Mouse (Mus musculus): Measurements from ENCODE around the gene Tnnt2. TPM values are rescaled to one million over a fixed set of nuclear protein-coding genes. Genes with fewer than 3 reads are reported as not detected.
A peak's percentile ranks its signal among the peaks of the same experiment; 100 is the strongest.

The Tnnt2 gene
- 1.4 and 2.8 TPM in 2 replicates for polyA plus RNA-seq (2012; rRNA removed)

GRCm38 (mm10) chr1:135835716-135836483 lies at the start of gene Tnnt2:
Tnnt2 (plus strand) TSS chr1:135836354.
- H3K4me1 ChIP-seq (ENCODE audit: control insufficient read depth, insufficient read depth, low read length), result no peaks in the 10 kb centered on the region
- DNase-seq, result no peak
- no peak within 1 kb of the TSS for H3K27ac ChIP-seq (ENCODE audit: insufficient read depth, low read length)
- WGBS, result 48% methylated on average over 9 of the region's 9 CpGs
- H3K4me3 ChIP-seq (replicated peaks; ENCODE audit: insufficient read depth, low read depth, low read length), result no peak within 1 kb of the TSS
- TF ChIP-seq POLR2A (IDR thresholded peaks at IDR 0.05; ENCODE audit: borderline replicate concordance, insufficient read depth, low read length) (no peak), CTCF (IDR thresholded peaks at IDR 0.05; ENCODE audit: borderline replicate concordance, insufficient read depth, low read depth, low read length) (no peak)
- no peaks in the 10 kb centered on the region for H3K27me3 ChIP-seq (ENCODE audit: control insufficient read depth, insufficient read depth, low read length)

DNA sequence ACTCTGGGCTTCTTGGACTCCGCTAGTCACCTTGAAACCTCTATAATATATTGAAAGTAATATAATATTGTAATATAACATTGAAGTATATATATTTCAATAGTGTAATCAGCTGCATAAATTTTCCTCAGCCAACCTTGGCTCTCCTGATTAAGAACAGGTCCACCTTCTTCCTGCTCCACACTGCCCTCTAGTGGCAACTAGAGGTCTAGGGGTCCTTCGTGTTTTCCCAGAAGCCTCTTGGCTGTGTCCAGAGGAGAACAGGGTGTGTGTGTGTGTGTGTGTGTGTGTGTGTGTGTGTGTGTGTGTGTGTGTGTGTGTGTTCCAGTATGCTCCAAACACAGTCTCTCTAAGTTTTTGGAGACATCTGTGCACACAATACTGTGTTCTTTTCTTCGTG lies 48.4 kb upstream of the Tnnt2 start:
- no peak overlapping the region for H3K4me3 ChIP-seq (replicated peaks; ENCODE audit: insufficient read depth, low read depth, low read length)
- H3K4me1 ChIP-seq (ENCODE audit: control insufficient read depth, insufficient read depth, low read length), result no peaks in the 10 kb centered on the region
- H3K27ac ChIP-seq (ENCODE audit: insufficient read depth, low read length), result no peak overlapping the region
- peak; percentile 29 to 45 for DNase-seq
- peak; percentile 62; the same call in 1 of the 2 replicates for TF ChIP-seq CTCF (IDR thresholded peaks at IDR 0.05; ENCODE audit: borderline replicate concordance, insufficient read depth, low read depth, low read length)
- no peak for TF ChIP-seq POLR2A (IDR thresholded peaks at IDR 0.05; ENCODE audit: borderline replicate concordance, insufficient read depth, low read length)
- H3K27me3 ChIP-seq (ENCODE audit: control insufficient read depth, insufficient read depth, low read length), result no peaks in the 10 kb centered on the region
- WGBS, result 50% methylated on average over 3 of the region's 3 CpGs

DNA sequence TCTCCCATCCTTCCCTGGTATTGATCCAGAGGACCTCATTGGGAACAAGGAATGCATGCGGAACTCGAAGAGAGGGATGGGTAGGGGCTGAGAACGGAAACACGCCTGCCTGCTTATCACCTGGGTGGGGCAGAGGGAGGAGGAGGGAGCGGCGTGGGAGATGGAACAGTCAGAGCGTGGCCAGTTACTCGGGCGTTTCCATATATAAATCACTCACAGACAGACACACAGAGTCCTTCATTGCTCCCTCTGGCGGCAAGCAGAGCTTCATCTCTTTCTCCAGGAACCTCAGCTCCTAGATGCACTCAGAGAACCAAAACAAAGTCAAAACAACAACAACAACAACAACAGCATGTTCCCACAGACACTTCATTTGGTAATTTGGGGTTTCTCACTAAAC lies 47.4 kb upstream of the Tnnt2 start:
- Histone ChIP-seq H3K27me3 (ENCODE audit: control insufficient read depth, insufficient read depth, low read length) (no peaks in the 10 kb centered on the region), H3K4me1 (ENCODE audit: control insufficient read depth, insufficient read depth, low read length) (no peaks in the 10 kb centered on the region), H3K27ac (ENCODE audit: insufficient read depth, low read length) (no peak overlapping the region), H3K4me3 (replicated peaks; ENCODE audit: insufficient read depth, low read depth, low read length) (no peak overlapping the region)
- DNase-seq, result no peak
- TF ChIP-seq POLR2A (IDR thresholded peaks at IDR 0.05; ENCODE audit: borderline replicate concordance, insufficient read depth, low read length), result no peak
- no peak for TF ChIP-seq CTCF (IDR thresholded peaks at IDR 0.05; ENCODE audit: borderline replicate concordance, insufficient read depth, low read depth, low read length)
- 54% methylated on average over 10 of the region's 10 CpGs for WGBS

DNA sequence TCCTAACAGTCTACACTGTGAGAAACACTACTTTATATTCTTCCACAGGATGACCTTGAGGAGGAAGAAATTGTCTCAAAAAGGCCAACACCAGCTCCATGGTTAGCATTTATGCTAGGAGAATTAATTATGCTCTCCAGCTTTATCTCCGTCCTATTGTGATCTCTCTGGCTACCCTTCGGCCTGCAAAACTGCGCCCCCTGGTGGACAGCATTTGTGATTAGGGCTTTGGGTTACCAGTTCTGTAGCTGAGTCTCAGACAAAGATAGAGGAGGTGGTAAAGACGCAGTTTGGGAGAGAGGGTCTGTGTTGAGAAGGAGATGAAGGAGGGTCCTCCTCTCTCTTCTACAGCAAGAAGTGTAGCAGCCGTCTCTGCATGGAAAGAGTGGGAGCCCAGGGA lies 46.3 kb upstream of the Tnnt2 start:
- no peak overlapping the region for H3K4me3 ChIP-seq (replicated peaks; ENCODE audit: insufficient read depth, low read depth, low read length)
- peak; percentile 72 for TF ChIP-seq CTCF (IDR thresholded peaks at IDR 0.05; ENCODE audit: borderline replicate concordance, insufficient read depth, low read depth, low read length)
- TF ChIP-seq POLR2A (IDR thresholded peaks at IDR 0.05; ENCODE audit: borderline replicate concordance, insufficient read depth, low read length), result no peak
- H3K4me1 ChIP-seq (ENCODE audit: control insufficient read depth, insufficient read depth, low read length), result no peaks in the 10 kb centered on the region
- 13% methylated on average over 5 of the region's 5 CpGs for WGBS
- no peaks in the 10 kb centered on the region for H3K27me3 ChIP-seq (ENCODE audit: control insufficient read depth, insufficient read depth, low read length)
- peak; percentile 32 to 59 for DNase-seq
- no peak overlapping the region for H3K27ac ChIP-seq (ENCODE audit: insufficient read depth, low read length)

DNA sequence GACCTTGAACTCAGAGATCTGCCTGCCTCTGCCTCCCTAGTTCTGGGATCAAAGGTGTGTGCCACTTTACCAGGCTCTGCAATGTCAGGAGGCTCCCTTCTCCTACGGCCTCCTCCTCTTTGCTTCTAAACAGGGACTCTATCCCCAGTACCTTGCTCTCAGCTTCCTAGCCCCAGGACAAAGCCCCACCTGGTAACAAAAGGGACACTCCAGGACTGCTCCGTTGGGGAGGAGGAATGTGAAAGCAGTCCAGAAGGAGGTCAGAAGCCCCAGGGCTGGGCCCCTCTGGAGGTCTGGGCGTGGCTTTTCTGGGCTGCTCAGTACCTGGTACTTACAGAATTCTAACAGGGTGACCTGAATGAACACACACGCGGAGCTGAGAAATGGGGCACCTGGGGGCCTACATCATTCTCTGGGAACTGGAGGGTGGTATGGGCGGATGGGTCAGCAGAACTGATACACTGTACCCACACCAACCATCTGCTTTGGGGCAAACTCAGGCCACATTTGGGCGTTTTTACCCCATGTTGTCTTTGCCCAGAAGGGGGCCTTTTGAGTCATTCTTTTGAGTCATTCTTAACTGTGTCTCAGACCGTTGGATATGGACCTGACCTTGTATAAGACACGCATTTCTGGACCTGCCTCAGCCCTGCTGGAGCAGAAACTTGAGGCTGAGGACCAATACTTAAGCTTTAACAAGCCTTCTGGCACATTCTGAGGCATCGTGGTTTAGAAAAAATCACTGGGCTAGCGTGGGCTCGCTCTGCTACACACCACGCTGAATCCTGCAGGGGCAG lies 43.8 kb upstream of the Tnnt2 start:
- Histone ChIP-seq H3K27ac (ENCODE audit: insufficient read depth, low read length) (no peak overlapping the region), H3K4me3 (replicated peaks; ENCODE audit: insufficient read depth, low read depth, low read length) (no peak overlapping the region), H3K27me3 (ENCODE audit: control insufficient read depth, insufficient read depth, low read length) (no peaks in the 10 kb centered on the region), H3K4me1 (ENCODE audit: control insufficient read depth, insufficient read depth, low read length) (no peaks in the 10 kb centered on the region)
- no peak for DNase-seq
- WGBS, result 67% methylated on average over 13 of the region's 13 CpGs
- TF ChIP-seq CTCF (IDR thresholded peaks at IDR 0.05; ENCODE audit: borderline replicate concordance, insufficient read depth, low read depth, low read length) (no peak), POLR2A (IDR thresholded peaks at IDR 0.05; ENCODE audit: borderline replicate concordance, insufficient read depth, low read length) (no peak)

- H3K4me1 ChIP-seq (ENCODE audit: control insufficient read depth, insufficient read depth, low read length), result no peaks in the 10 kb centered on the region
- H3K4me3 ChIP-seq (replicated peaks; ENCODE audit: insufficient read depth, low read depth, low read length), result no peak overlapping the region
- H3K27me3 ChIP-seq (ENCODE audit: control insufficient read depth, insufficient read depth, low read length), result no peaks in the 10 kb centered on the region
- H3K27ac ChIP-seq (ENCODE audit: insufficient read depth, low read length), result no peak overlapping the region
- WGBS, result 29% methylated on average over 27 of the region's 27 CpGs
- DNase-seq, result no peak
- TF ChIP-seq POLR2A (IDR thresholded peaks at IDR 0.05; ENCODE audit: borderline replicate concordance, insufficient read depth, low read length) (no peak), CTCF (IDR thresholded peaks at IDR 0.05; ENCODE audit: borderline replicate concordance, insufficient read depth, low read depth, low read length) (no peak)
These were observed 42.6 kb upstream of the Tnnt2 start for GRCm38 (mm10) chr1:135793370-135794215.

Measured in cerebellum, adult 2 months (tissue).